Mouse (Mus musculus): ENCODE measurements around the gene Snf8. TPM values are rescaled to one million over a fixed set of nuclear protein-coding genes. Genes with fewer than 3 reads are reported as not detected.

Gene Snf8
- 89.8 and 103 TPM in 2 replicates for polyA plus RNA-seq (2016; fragmentation: Nextera tagmentation; extraction: Ambion mirVana)

DNA sequence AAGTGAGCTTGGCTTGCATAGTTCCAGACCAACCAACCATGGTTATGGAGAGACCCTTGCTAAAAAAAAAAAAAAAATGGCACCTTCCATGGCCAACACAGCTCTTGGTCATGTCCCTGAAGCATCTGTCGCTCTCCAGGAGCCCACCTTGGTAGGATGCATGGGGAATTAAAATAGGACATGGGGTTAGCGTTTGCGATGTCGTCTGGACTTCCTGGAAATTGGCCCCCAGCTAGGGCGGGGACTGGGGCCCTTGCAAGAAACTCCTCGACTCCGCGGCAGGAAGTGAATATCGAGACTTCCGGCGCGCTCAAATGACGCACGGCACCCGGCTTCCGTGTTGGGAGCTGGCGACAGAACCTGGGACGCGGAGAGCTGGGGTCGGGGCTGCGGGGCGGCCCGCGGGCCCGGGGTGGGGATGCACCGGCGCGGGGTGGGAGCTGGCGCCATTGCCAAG, at the start of gene Snf8:
Snf8 (plus strand) TSS at position 290 of the 457 bp plus-strand sequence.
- peak within 1 kb of the TSS; percentile 70 for H3K9ac ChIP-seq (replicated peaks)
- H3K36me3 ChIP-seq = peaks cover 11% of the 10 kb centered on the region; the same call in 1 of the 2 replicates
- peak within 1 kb of the TSS; percentile 90 for H3K4me2 ChIP-seq
- 1% methylated on average over 29 of the region's 29 CpGs for WGBS
- H3K4me3 ChIP-seq (replicated peaks) = peak within 1 kb of the TSS; percentile 81
- ATAC-seq (ENCODE audit: insufficient number of reproducible peaks, insufficient read depth, low FRiP score, low TSS enrichment, low read depth) = peak; percentile 63
- no peaks in the 10 kb centered on the region; the same call in 1 of the 2 replicates for H3K27me3 ChIP-seq
- no peaks in the 10 kb centered on the region for H3K9me3 ChIP-seq
- peaks cover 7% of the 10 kb centered on the region for H3K4me1 ChIP-seq (replicated peaks)
- peak within 1 kb of the TSS; percentile 31; the same call in 1 of the 2 replicates for H3K27ac ChIP-seq

DNA sequence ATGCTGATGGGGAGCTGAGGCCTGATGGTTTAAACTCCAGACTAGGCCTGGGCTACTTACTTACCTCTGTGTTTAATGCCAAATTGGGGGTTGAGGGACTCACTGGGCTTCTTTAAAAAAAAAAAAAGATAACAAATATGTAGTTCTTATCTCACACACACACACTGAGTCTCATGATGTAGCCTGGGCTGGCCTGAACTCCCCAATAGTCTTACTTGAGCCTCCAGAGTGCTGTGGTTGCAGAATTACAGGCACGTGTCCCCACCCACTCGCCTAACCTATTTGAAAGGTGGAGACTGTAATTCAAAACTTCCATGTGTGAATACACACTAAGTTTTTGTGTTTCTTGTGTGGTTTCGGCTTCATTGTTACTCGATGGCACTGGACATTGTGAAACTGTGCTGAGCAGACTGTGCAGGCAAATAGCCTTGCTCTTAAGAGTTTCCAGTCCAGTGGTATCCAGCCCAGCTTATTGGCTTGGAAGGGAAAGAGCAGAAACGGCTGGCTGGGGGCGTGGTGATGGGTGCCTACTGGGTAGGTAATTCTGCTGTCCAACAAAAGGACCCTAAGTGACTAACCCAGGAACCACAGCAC, 46.7 kb upstream of the Snf8 start:
- ATAC-seq (ENCODE audit: insufficient number of reproducible peaks, insufficient read depth, low FRiP score, low TSS enrichment, low read depth) = no peak
- Histone ChIP-seq H3K4me2 (no peak overlapping the region), H3K9me3 (no peaks in the 10 kb centered on the region), H3K27me3 (no peaks in the 10 kb centered on the region), H3K4me1 (replicated peaks) (peaks cover 75% of the 10 kb centered on the region), H3K36me3 (peaks cover 32% of the 10 kb centered on the region), H3K9ac (replicated peaks) (no peak overlapping the region), H3K4me3 (replicated peaks) (no peak overlapping the region), H3K27ac (peak overlapping the region; percentile 99; the same call in 1 of the 2 replicates)
- WGBS = 79% methylated on average over 6 of the region's 6 CpGs

DNA sequence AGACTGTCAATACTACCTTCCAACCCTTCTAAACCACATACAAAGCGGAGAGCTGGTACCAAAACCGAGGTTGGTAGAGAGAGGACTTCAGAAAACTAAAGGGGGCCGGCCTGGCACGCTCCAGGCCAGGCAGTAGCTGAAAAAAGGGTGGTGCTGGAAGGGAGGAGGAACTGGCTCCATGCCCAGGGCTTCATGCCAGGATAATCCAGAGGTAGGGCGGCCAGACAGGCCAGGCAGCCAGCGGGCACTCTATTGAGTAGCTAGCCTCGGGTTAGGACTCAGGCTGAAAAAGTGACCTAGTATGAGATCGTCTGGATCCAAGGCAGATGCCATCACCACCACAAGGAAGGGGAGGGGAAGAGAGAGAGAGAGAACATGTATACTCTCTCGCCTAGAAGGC, 46.2 kb upstream of the Snf8 start:
- H3K36me3 ChIP-seq = peaks cover 30% of the 10 kb centered on the region
- H3K4me3 ChIP-seq (replicated peaks) = no peak overlapping the region
- H3K27ac ChIP-seq = peak overlapping the region; percentile 99
- ATAC-seq (ENCODE audit: insufficient number of reproducible peaks, insufficient read depth, low FRiP score, low TSS enrichment, low read depth) = no peak
- no peak overlapping the region for H3K4me2 ChIP-seq
- 75% methylated on average over 9 of the region's 9 CpGs for WGBS
- H3K9me3 ChIP-seq = no peaks in the 10 kb centered on the region
- H3K27me3 ChIP-seq = no peaks in the 10 kb centered on the region
- peaks cover 75% of the 10 kb centered on the region for H3K4me1 ChIP-seq (replicated peaks)
- no peak overlapping the region for H3K9ac ChIP-seq (replicated peaks)

- H3K27ac ChIP-seq = peak overlapping the region; percentile 99
- peak overlapping the region; percentile 46 for H3K4me3 ChIP-seq (replicated peaks)
- H3K36me3 ChIP-seq = peaks cover 36% of the 10 kb centered on the region
- H3K27me3 ChIP-seq = no peaks in the 10 kb centered on the region
- H3K4me1 ChIP-seq (replicated peaks) = peaks cover 76% of the 10 kb centered on the region
- peak overlapping the region; percentile 92 for H3K4me2 ChIP-seq
- ATAC-seq (ENCODE audit: insufficient number of reproducible peaks, insufficient read depth, low FRiP score, low TSS enrichment, low read depth) = no peak
- peaks cover 2% of the 10 kb centered on the region; the same call in 1 of the 2 replicates for H3K9me3 ChIP-seq
- peak overlapping the region; percentile 79 for H3K9ac ChIP-seq (replicated peaks)
- WGBS = 32% methylated on average over 8 of the region's 8 CpGs
These were observed 44.8 kb upstream of the Snf8 start for GRCm38 (mm10) chr11:95989864-95990263.

GRCm38 (mm10) chr11:95990431-95990830, 44.3 kb upstream of the Snf8 start:
- Histone ChIP-seq H3K4me2 (peak overlapping the region; percentile 92), H3K4me1 (replicated peaks) (peaks cover 76% of the 10 kb centered on the region), H3K36me3 (peaks cover 39% of the 10 kb centered on the region), H3K9ac (replicated peaks) (peak overlapping the region; percentile 79), H3K27ac (peak overlapping the region; percentile 99), H3K27me3 (no peaks in the 10 kb centered on the region), H3K9me3 (peaks cover 4% of the 10 kb centered on the region; the same call in 1 of the 2 replicates), H3K4me3 (replicated peaks) (peak overlapping the region; percentile 46)
- no peak for ATAC-seq (ENCODE audit: insufficient number of reproducible peaks, insufficient read depth, low FRiP score, low TSS enrichment, low read depth)
- WGBS = 30% methylated on average over 4 of the region's 4 CpGs

- H3K27me3 ChIP-seq = no peaks in the 10 kb centered on the region
- peaks cover 73% of the 10 kb centered on the region for H3K4me1 ChIP-seq (replicated peaks)
- peak overlapping the region; percentile 46 for H3K4me3 ChIP-seq (replicated peaks)
- H3K9ac ChIP-seq (replicated peaks) = peak overlapping the region; percentile 79
- peaks cover 4% of the 10 kb centered on the region; the same call in 1 of the 2 replicates for H3K9me3 ChIP-seq
- H3K36me3 ChIP-seq = peaks cover 43% of the 10 kb centered on the region
- H3K27ac ChIP-seq = peak overlapping the region; percentile 99
- peak; percentile 81 for ATAC-seq (ENCODE audit: insufficient number of reproducible peaks, insufficient read depth, low FRiP score, low TSS enrichment, low read depth)
- under 1% methylated on average over 43 of the region's 49 CpGs for WGBS
- H3K4me2 ChIP-seq = peak overlapping the region; percentile 92
These were observed 43.6 kb upstream of the Snf8 start for GRCm38 (mm10) chr11:95990886-95991708.

DNA sequence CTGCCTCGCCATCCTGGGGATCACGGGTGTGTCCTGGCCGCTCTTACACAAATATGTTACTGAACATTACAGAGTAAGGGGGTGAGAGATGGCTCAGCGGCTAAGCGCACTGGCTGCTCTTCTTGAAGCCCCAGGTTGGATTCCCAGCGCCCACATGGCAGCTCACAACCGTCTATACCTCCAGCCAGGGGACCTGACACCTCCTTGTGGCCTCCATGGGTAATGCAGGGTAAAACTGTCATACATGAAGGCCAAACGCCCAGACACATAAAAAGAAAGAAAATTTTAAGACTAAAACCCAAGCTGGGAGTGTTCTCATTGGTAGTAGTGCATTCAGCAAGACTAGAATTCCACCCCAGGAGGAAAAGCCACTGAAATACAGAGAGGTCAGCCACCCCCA, 40.5 kb upstream of the Snf8 start:
- H3K27me3 ChIP-seq = no peaks in the 10 kb centered on the region
- peak overlapping the region; percentile 99; the same call in 1 of the 2 replicates for H3K27ac ChIP-seq
- H3K4me2 ChIP-seq = no peak overlapping the region; the same call in 1 of the 2 replicates
- 95% methylated on average over 8 of the region's 8 CpGs for WGBS
- H3K9me3 ChIP-seq = peaks cover 4% of the 10 kb centered on the region; the same call in 1 of the 2 replicates
- no peak for ATAC-seq (ENCODE audit: insufficient number of reproducible peaks, insufficient read depth, low FRiP score, low TSS enrichment, low read depth)
- H3K4me1 ChIP-seq (replicated peaks) = peaks cover 65% of the 10 kb centered on the region
- no peak overlapping the region for H3K4me3 ChIP-seq (replicated peaks)
- no peak overlapping the region for H3K9ac ChIP-seq (replicated peaks)
- H3K36me3 ChIP-seq = peaks cover 41% of the 10 kb centered on the region

GRCm38 (mm10) chr11:96003100-96003900, 31.4 kb upstream of the Snf8 start:
- peaks cover 9% of the 10 kb centered on the region for H3K36me3 ChIP-seq
- no peaks in the 10 kb centered on the region for H3K9me3 ChIP-seq
- H3K27ac ChIP-seq = peak overlapping the region; percentile 68
- ATAC-seq (ENCODE audit: insufficient number of reproducible peaks, insufficient read depth, low FRiP score, low TSS enrichment, low read depth) = no peak
- H3K4me2 ChIP-seq = peak overlapping the region; percentile 97
- no peaks in the 10 kb centered on the region for H3K27me3 ChIP-seq
- H3K4me3 ChIP-seq (replicated peaks) = peak overlapping the region; percentile 95
- peaks cover 44% of the 10 kb centered on the region for H3K4me1 ChIP-seq (replicated peaks)
- H3K9ac ChIP-seq (replicated peaks) = peak overlapping the region; percentile 99
- 3% methylated on average over 12 of the region's 12 CpGs for WGBS

- Histone ChIP-seq H3K9me3 (no peaks in the 10 kb centered on the region), H3K4me3 (replicated peaks) (peak overlapping the region; percentile 95), H3K27ac (peak overlapping the region; percentile 100), H3K9ac (replicated peaks) (peak overlapping the region; percentile 99), H3K4me1 (replicated peaks) (peaks cover 40% of the 10 kb centered on the region), H3K27me3 (no peaks in the 10 kb centered on the region), H3K4me2 (peak overlapping the region; percentile 97), H3K36me3 (peaks cover 9% of the 10 kb centered on the region)
- ATAC-seq (ENCODE audit: insufficient number of reproducible peaks, insufficient read depth, low FRiP score, low TSS enrichment, low read depth) = no peak
- under 1% methylated on average over 23 of the region's 32 CpGs for WGBS
These were observed 30.5 kb upstream of the Snf8 start for GRCm38 (mm10) chr11:96003969-96004792.

DNA sequence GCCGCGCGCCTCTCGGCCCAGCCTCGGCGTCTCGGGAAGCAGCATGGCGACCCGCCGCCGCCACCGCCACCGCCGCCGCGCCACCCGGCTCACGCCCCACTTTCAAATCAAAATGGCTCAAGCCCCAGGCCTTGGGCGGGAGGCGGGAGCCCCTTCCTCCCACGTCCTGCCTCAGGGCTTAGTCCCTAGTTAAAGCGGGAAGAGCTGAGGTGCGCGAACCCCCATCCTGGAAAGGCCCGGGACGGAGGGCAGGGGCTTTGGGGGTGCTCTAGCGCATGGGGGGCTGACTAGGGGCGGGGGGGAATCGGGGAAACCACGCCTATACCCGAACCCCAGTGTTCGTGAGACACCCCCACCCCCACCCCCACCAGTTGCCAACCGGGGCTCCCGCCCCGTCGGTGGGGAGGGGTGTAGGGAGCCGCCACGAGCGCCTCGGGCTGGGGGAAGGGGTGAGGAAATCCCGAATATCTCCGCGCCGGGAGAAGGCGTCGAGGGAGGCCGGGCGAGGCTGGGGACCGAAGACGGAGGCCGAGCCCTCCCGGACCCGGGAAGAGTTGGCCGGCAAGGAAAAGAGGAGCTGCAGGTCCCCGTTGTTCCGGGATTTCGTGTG, 29.8 kb upstream of the Snf8 start:
- Histone ChIP-seq H3K9me3 (no peaks in the 10 kb centered on the region), H3K36me3 (peaks cover 5% of the 10 kb centered on the region), H3K4me3 (replicated peaks) (peak overlapping the region; percentile 95), H3K27ac (peak overlapping the region; percentile 100), H3K27me3 (no peaks in the 10 kb centered on the region), H3K4me1 (replicated peaks) (peaks cover 36% of the 10 kb centered on the region), H3K9ac (replicated peaks) (peak overlapping the region; percentile 99), H3K4me2 (peak overlapping the region; percentile 97)
- ATAC-seq (ENCODE audit: insufficient number of reproducible peaks, insufficient read depth, low FRiP score, low TSS enrichment, low read depth) = no peak
- under 1% methylated on average over 47 of the region's 57 CpGs for WGBS
